Mouse (Mus musculus) cerebellum, postnatal 14 days (tissue): ENCODE results near the gene Cldn14.
"Not testable (repeated sequence)": the region's sequence is repeated elsewhere in the genome, so short reads cannot be mapped to it uniquely, and the experiment has no call there.

Experiments used
- DNase-seq, 2 experiments: peaks; one replicate each; pipeline ENCODE4 v3.0.0; 2021; ENCODE audit warnings: mixed read lengths in 2 of 2

Gene Cldn14

DNA sequence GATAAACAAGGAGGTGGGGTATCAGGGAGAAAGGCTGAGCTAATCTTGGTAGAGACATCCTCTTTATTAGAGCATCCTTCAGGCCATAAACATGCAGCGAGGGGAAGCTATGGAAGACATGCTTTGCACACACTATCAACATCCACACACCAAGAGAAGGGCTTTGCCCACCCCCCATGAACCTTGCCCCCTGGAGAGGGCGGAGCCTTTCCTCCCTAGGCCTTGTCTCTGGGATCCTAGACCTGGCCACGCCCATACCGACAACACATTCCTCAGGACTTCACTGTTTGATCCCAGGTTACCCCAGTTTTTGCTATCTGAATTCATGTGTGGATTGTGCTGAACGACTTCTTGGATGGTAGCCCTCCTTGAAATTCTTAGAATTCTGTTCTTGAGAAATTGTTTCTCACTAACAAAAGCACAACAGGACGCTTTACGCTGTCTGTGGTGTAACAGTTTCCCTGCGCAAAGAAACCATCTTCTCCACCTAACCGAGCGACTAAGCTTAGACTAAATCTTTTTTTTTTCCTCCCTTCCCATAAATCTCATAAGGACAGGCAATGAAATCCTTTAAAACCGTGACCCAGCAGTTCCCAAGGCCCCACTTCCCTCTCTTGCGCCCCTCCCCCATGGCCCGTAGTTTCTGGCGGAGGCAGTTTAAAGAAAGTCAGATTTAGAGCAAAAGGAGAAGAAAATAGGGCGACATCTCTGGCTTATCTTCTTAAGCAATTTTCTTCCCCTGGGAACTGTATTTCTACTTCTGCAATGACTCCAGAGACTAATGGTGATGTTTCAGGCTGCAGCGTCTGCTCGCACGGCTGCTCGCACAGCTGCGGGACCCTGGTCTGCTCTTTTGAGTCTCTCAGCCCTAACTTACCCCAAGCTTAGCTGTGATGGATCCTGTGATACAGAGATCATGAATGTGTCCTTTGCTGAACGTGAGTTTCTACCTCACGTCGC, 1.7 kb downstream of the Cldn14 start:
- no peak for DNase-seq

DNA sequence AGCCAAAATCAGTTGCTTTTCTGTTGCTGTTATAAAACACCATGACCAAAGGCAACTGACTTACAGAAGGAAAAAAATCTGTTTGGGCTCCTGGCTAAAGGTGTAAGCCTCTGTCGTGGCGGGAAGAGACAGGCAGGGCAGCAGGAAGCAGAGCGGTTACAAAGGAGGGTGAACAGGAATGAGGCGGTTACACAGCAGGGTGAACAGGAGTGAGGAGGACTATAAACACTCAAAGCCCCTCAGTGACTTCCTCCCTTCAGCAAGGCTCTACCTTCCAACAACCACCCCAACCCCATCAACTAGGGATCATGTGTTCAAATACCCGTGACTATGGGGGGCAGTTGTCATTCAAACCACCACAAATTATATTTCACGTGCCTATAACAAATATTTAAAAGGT, 5.2 kb downstream of the Cldn14 start:
- no peak for DNase-seq

DNA sequence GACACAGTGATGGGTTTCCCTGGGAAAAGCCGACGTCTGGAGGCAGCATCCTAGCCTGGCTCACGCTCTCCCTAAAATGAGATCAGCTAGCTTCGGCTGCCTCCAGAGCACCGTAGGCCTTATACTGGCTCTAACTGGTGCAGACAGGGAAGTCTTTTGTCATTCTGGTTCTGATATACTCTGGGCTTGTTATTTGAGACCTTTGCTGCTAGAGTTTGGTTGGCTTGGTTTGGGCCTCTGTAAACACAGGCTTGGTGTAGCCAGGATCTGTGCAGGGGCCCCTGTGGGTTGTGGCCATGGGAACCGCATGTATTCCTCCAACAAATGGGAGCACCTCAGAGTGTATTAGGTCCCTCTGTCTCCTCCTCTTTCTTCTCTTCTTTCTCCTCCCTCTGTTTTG, 7.3 kb downstream of the Cldn14 start:
- no peak for DNase-seq

DNA sequence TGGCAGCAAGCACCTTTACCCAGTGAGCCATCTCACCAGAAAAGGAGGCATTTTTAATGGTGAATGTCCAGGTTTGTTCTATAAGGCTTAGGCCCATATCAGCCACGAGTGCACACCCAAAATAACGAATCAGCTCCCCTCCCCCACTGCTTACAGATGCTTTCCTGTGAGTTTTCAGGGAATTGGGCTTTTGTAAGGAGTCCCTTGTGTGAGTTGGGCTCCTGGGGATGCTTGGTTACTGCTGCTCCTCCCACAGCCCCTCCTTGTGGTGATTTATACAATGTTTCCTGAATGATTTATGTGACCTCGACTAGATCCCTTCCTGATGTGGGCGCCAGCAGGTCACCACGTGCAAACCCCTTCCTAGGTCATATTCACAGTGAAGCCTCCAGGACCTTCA, 9.7 kb downstream of the Cldn14 start:
- DNase-seq, result no peak

DNA sequence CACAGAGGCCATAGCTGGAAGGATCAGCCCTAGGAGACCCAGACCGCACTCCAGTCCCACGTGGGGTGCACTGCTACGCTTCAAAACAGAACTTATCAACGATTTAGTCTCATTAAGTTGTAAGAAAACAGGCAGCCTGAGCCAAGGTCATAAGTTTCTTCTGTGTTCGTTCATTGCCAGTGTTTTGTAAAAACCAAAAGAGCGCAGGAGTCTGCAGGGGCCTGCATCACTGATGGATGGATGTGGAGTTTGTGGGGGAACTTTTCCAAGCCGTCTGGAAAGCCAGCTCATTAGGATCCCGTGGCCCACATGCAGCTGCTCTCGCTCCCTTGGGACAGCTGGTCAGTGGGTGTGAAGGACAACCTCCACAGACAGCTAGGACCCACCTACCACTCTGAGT, 25.1 kb downstream of the Cldn14 start:
- no peak for DNase-seq

DNA sequence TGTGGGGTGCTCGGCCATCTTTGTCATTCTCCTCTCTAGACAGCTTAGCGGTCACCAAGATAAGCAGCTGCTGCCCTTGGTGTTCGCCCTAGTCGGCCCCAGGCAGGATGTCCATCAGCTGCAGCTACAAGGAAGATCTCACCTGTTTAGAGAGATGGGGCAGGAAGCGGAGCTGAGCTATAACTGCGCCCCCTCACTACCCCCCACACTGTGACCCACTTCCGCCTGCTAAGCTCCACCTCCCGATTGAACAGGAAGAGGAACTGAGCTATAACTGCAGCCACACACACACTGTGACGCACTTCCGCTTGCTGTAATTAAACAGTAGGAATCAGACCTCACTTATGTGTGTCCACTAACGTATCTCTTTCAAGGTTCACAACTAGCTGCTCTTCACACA, 26.3 kb downstream of the Cldn14 start:
- no peak for DNase-seq

DNA sequence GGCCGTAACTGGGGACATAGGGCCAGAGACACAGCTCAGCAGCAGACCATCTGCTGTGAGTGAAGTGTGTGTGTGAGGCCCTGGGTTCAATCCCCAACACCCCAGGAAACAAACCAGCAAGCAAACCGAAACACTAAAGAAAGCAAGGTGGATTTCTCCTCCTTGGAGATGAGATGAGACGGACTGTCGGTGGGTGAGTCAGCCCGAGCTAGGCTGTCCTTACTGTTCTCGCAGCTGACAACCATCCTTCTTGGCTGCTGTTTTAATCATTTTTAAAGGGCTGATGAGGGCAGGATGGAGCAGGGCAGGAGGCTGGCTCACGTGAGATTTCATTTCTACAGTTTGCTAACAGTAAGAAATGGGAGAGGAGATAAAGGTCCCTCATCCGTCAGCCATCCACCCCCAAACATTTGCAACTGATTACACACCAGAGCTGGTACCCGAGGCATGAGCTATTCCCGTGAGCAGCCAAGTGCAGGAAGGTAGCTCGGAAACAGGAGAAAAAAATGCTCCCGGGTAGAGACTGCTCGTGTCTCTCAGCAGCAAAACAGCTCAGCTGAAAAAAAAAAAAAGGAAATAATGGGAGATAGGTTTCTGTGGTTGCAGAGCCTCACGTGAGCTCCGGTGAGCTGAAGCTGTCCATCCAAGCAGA, 27.3 kb downstream of the Cldn14 start:
- no peak for DNase-seq

DNA sequence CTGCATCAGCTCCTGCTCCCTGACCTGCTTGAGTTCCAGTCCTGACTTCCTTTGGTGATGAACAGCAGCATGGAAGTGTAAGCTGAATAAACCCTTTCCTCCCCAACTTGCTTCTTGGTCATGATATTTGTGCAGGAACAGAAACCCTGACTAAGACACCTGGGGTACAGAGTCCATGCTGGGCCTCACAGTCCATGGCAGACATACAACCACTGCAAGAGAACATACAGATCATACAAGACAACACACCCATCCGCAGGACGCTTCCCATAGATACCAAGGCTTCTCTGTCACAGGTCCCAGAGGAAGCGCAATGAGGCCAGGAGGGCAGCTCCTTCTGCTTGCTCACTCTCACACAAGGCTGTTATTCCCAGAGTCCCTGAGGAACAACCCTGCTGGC, 28.3 kb downstream of the Cldn14 start:
- DNase-seq, result not testable (repeated sequence)

DNA sequence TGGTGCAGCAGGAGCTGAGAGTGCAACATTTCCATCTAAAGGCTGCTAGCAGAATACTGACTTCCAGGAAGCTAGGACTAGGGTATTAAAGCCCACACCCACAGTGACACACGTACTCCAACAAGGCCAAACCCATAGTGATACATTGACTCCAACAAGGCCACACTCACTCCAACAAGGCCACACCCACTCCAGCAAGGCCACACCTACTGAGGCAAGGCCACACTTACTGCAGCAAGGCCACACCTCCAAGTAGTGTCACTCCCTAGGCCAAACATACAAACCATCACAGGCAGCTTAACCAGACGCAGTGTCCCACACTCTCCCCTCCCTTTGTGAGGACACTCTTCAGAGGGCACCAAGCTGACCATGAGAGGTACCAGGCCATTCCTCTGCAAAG, 29.3 kb downstream of the Cldn14 start:
- no peak for DNase-seq

DNA sequence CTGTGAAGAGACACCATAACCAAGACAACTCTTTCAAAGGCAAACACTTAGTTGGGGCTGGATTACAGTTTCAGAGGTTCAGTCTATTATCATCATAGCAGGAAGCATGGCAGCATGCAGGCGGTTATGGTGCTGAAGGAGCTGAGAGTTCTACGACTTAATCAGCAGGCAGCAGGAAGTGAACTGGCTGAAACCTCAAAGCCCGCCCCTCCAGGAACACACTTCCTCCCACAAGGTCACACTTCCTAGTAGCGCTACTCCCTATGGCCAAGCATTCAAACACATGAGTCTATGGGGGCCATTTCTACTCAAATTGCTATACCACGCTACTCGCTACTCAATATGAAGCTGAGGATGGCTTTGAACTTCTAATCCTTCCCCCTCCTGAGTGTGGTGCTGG, 31.1 kb downstream of the Cldn14 start:
- no peak for DNase-seq

DNA sequence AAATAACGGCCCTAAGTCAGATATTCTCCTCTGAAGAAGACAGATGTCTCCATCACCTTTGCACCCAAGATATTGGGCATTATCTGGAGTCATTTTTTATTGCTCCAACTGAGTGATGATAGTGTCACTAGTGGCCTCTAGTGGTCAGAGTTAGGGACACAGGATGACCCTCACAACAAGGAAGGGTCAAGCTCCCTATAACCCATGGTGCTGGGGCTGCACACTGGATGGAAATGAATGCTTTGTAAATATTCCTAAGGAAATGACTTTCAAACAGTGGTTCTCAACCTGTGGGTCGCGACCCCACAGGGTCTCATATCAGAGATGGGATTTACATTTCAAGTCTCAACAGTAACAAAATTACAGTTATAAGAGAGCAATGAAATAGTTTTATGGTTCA, 31.7 kb downstream of the Cldn14 start:
- DNase-seq, result peak; percentile 22 to 29

DNA sequence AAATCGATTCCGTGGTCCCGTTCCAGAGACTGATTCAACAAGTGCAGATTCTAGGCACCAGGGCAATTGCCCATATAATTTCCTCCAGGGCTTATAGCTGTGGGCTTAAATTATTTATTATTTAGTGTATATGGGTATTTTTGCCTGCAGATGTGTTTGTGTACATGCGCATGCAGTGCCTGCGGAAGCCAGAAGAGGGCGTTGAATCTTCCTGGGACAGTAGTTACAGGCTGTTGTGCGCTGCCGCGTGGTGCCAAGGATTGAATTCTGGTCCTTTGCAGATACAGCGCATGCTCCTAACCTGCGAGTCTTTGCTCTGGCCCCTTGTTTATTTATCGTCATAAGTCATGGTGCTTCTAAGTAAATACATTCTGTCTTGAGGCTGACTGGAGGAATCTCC, 33.2 kb downstream of the Cldn14 start:
- no peak for DNase-seq

DNA sequence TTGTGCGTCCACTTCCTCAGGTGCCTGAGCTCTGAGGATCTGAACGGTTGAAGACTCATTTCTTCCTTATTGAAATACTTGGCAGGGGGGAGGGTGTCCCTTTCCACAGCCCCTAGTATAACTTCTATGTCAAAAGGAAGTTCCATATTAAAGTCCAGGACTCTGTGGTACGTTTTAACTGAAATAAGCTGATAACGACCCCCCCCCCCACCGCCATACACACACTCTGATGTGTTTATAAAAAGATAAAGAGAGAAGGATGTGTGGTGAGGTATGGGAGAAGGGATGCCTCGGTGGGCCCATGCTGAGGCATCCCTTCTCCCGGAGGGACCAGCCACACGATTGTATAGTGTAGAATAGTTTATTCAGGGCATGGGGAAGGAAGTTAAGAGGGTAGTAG, 34.4 kb downstream of the Cldn14 start:
- no peak for DNase-seq

DNA sequence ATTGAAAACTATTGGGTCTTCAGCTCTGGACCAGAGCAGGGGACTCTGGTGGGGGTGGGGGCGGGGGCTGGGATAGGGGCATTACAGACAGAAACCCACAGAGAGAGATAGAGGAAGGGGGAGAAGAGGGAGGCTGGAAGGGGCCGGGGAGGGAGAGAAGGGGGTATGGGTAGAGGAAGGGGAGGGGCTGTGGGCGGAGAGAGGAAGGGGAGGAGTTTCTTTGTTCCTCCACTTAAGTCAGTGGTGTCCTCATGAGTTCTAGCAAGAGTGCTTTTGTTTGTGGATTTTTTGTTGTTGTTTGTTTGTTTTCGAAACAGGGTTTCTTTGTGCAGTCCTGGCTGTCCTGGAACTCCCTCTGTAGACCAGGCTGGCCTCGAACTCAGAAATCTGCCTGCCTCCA, 35.1 kb downstream of the Cldn14 start:
- DNase-seq, result no peak

DNA sequence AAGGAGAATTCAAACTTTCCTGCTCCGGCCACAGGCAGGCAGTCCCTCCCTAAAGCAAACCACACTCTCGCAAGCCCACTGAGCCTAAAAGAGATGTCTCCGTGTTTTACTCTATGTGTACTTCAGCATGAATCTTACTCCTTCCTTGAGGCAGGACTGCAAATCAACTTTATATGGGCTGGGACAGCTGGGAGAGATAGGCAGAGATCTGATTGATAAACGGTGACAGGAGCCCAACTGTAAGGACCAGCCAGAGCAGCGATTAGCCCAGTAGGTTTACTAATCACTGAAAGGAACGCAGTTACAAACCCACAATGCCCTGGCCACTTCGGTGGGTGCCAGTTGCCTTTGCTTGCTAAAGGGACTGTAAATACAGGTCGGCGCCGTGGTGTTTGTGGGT, 35.5 kb downstream of the Cldn14 start:
- DNase-seq, result no peak

DNA sequence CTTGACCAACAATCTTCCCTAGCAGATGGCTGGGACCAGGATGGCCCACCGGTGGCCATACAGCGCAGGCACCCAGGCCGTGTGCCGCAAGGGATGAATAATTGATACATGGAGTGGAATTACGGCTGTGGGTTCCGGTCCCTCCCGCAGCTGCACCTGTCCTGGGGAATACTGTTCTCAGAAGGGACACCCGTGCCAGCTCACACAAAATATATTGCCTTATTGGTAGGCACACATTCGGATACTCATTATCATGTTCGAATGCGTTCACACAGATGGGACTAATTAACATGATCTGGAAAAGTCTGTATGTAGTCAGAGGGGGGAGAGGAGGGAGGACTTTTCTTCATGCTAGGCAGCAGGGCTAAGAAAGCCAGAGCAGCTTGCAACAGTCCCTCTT, 37.6 kb downstream of the Cldn14 start:
- no peak for DNase-seq

DNA sequence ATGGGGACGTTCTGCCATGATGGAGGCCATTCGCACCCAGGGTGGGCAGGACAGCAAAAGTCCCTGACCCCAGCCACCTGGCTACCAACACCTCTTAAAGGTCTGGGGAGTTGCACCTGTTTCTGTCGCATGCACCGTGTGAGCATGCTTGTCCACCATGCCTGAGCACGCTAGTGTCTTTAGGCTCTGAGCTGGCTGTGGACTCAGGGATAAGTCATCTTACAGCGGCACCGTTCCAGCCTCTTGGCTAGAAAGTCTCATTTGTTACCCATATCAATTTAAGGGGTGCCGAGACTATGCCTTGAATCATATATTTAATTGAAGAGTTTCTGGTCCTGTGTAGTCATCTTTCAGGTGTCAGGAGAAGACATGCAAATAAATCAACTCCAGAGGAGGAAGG, 40.7 kb downstream of the Cldn14 start:
- no peak for DNase-seq

DNA sequence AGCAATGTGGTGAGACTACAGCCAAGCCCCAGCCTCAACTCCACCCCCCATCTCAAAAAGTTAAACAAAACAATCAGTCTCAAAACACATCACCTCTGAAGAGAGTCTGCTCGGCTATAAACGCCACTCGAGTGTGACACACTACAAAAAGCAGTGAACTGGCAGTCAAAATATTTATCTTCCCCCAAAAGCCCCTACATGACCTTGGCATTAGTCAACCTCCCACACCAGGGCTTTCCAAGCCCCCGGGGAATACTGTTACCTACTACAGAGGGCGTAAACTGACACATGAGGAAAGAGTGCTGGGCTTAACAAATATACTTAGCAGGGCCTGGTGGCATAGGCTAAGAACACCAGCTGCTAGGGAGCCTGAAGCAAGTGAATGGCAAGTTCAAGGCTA, 46.4 kb downstream of the Cldn14 start:
- no peak for DNase-seq

DNA sequence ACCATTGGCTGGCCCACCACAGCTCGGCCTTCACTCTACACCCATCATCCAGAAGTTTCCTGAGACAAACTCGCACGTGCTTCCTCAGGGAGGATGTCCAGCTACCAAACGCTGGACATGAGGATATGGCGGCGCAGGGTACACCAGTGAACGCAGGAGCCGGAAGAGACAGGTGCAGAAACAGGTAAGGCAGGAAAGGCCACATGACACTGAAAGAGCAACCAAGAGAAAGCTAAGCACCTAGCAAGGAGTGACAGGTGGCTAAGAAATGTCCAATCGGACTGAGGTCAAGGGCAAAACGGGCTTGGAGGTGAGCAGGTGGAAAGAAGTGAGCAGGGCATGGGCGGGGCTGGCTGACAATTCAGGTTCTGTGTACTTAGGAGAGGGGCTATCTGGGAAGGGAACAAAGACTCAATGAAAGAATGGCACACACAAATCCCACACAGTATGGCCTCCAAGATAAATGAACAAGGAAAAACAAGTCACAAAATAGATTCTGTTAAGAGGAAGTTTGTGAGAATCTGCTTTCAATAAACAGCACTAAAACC, 47.5 kb downstream of the Cldn14 start:
- DNase-seq, result no peak

DNA sequence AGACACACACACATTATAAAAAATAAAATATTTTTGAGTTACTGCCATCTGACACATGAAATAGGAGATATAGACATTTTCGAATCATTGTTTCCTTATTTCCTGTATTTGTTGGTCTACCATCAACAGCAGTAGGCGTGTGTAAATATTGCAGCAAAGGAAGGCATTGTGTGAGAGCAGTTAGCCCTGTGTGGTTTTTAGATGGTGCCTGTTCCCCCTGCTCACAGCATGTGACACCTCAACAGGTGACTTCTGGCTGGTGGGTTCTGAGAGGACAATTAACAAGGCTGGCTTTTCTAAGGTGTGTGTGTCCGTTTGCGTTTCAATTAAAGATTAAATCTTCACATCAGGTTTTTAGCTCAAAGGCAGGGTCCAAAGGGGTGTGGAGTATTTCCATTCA, 48.1 kb downstream of the Cldn14 start:
- DNase-seq, result no peak

DNA sequence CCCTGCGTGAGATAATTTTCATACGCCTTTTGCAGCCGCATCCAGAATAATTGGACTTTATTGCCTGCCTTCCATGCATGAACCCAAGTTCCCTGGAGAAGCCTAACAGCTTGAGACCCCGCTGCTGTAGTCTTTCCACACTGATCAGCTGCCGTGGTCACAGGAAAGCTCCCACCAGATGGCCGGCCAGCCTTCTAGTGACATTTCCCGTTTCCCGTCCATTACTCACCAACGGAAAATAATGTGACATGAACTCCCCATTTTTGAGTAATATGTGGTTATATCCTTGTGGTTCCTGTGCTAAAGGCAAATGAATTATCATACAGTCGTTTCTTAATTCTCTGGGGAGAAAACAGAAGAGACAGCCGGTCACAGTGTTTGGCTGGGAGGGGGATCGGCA, 51.2 kb downstream of the Cldn14 start:
- peak; percentile 49 to 50 for DNase-seq

DNA sequence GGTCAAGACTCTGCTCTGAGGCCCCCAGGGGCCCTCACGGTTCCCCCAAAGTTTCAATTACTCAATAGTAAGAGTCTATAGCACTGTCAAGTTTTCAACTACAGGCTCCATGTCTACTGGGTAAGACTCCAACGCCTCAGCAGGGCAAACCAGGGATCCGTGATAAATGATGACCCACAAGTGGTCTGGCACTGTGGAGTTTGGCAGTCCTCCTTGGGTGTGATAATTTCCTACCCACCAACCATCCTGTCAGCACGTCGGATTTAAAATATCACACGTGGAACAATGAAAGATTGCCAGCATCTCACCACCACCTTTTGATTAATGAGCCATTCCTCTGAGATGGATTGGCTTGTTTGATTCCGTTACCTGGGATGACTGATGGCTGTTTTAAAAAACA, 51.7 kb downstream of the Cldn14 start:
- DNase-seq, result peak; percentile 34 to 47

DNA sequence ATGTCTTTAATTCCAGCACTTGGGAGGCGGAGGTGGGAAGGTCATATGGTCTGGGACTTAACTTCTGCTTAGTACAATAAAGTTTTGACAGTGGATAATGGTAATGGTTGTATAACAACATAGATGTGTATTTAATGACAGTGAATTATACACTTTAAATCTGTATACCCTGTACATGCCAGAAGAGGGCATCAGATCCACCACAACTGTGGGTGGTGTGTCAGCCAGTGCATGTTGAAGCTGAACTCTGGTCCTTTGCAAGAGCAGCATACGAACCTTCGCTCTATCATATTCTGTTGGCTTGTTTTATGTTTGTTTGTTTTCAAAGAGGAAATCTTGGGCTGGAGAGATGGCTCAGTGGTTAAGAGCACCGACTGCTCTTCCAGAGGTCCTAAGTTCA, 61.2 kb downstream of the Cldn14 start:
- DNase-seq, result no peak

DNA sequence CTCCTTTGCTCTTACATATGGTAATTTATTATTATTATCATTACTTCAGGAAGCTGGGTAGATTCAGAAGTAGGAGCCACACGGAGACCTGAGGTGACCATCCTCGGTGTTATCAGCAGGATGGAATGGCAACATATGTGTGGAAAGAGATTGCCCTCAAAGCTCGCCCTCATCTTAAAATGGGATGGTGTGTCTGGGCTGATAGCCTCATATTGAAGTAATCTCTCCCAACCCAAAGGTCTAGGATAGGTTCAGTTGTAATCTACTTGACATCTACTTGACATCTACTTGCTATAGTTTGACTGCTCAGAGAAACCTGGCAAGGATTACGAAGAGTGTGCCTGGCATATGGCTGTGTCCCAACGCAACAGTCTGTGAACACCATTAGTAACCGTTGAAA, 64.3 kb downstream of the Cldn14 start:
- DNase-seq, result no peak
